Mouse (Mus musculus) gastrocnemius, postnatal 36 days (tissue): ENCODE measurements around the gene Kif1bp. TPM values are rescaled to one million over a fixed set of nuclear protein-coding genes. Genes with fewer than 3 reads are reported as not detected.
"Not testable (repeated sequence)": the region's sequence is repeated elsewhere in the genome, so short reads cannot be mapped to it uniquely, and the experiment has no call there.

Experiments used
- DNase-seq, 2 experiments: peaks; one replicate each; pipeline ENCODE4 v3.0.0; 2022
- intact Hi-C: fragments of 180-260 bp; cut with DNase I; formaldehyde crosslinking; loops from one replicate; pipeline ENCODE4 v1.15.1; 2025
- total RNA-seq, 2 experiments: library from RNA; stranded (reverse); gene quantifications; 2 replicates each; pipeline ENCODE4 v1.2.3; 2021

Kif1bp gene
- total RNA-seq, 2 experiments from 2014 or later = 23.6 to 24.0 TPM

GRCm38 (mm10) chr10:62520911-62521310 is 57.3 kb downstream of the Kif1bp start:
- DNase-seq = no peak
- intact Hi-C loops = no loop called here

- intact Hi-C loops = no loop called here
- no peak for DNase-seq
Measured at GRCm38 (mm10) chr10:62517511-62517910, 60.7 kb downstream of the Kif1bp start.

GRCm38 (mm10) chr10:62512855-62513254 is 65.4 kb downstream of the Kif1bp start:
- no peak for DNase-seq
- intact Hi-C loops = no loop called here

- intact Hi-C loops = no loop called here
- DNase-seq = no peak
Measured at GRCm38 (mm10) chr10:62511528-62511927, 66.7 kb downstream of the Kif1bp start.

- no peak for DNase-seq
- intact Hi-C loops = no loop called here
Measured at GRCm38 (mm10) chr10:62509032-62509656, 69.1 kb downstream of the Kif1bp start.

- DNase-seq = peak; percentile 33 to 44
- intact Hi-C loops = no loop called here
Measured at GRCm38 (mm10) chr10:62508459-62508858, 69.8 kb downstream of the Kif1bp start.

- intact Hi-C loops = no loop called here
Measured at GRCm38 (mm10) chr10:62507591-62508308, 70.5 kb downstream of the Kif1bp start.

GRCm38 (mm10) chr10:62507071-62507470 is 71.2 kb downstream of the Kif1bp start:
- intact Hi-C loops = no loop called here
- no peak for DNase-seq

More at GRCm38 (mm10) chr10:62507591-62508308, 70.5 kb downstream of the Kif1bp start:
- DNase-seq = peak in 1 of 2 experiments; percentile 57

GRCm38 (mm10) chr10:62506019-62506556 is 72.2 kb downstream of the Kif1bp start:
- no peak for DNase-seq
- intact Hi-C loops = no loop called here

GRCm38 (mm10) chr10:62505224-62505983 is 72.9 kb downstream of the Kif1bp start:
- intact Hi-C loops = no loop called here

GRCm38 (mm10) chr10:62503836-62504628 is 74.2 kb downstream of the Kif1bp start:
- intact Hi-C loops = loop anchor here (1.0 kb wide), 1 partner anchor 45 kb away; no protein-coding TSS in a partner anchor
- DNase-seq = no peak

More at GRCm38 (mm10) chr10:62505224-62505983, 72.9 kb downstream of the Kif1bp start:
- no peak for DNase-seq

GRCm38 (mm10) chr10:62503353-62503752 is 74.9 kb downstream of the Kif1bp start:
- no peak for DNase-seq
- intact Hi-C loops = loop anchor here (1.0 kb wide), 1 partner anchor 46 kb away; no protein-coding TSS in a partner anchor

- DNase-seq = no peak
- intact Hi-C loops = no loop called here
Measured at GRCm38 (mm10) chr10:62501951-62502350, 76.3 kb downstream of the Kif1bp start.

GRCm38 (mm10) chr10:62500916-62501615 is 77.2 kb downstream of the Kif1bp start:
- no peak for DNase-seq
- intact Hi-C loops = no loop called here

GRCm38 (mm10) chr10:62500088-62500915 is 78.0 kb downstream of the Kif1bp start:
- intact Hi-C loops = no loop called here
- DNase-seq = peak; percentile 44 to 62

GRCm38 (mm10) chr10:62491681-62492080 is 86.6 kb downstream of the Kif1bp start:
- intact Hi-C loops, DNase-seq: not testable (repeated sequence)
